Mouse (Mus musculus): Measurements from ENCODE around the gene Olfr279. TPM values are rescaled to one million over a fixed set of nuclear protein-coding genes. Genes with fewer than 3 reads are reported as not detected.
A peak's percentile ranks its signal among the peaks of the same experiment; 100 is the strongest.

Olfr279 gene
- polyA plus RNA-seq, 1 experiment, result 0.48 TPM

DNA sequence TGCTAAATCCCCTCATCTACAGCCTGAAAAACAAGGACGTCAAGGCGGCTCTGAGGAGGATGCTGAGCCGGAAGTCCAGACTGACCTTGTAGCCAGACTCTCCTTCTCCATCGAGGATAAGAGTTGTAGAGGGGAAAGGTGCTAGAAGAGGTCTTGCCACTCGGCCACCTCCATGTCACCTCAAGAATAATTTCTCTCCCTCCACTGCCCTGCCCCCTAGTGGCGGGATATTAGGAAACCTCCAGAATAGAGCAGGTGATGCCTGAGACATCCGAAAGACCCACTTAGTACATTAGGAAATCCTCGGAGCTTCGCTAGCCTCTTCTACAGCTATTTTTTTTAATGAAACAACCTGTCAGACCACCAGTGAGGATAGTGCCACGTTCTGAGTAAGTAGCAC lies 16.8 kb upstream of the Olfr279 start:
- no peaks in the 10 kb centered on the region for H3K27me3 ChIP-seq (ENCODE audit: control insufficient read depth, insufficient read depth, low read length)
- no peak overlapping the region for H3K4me3 ChIP-seq (ENCODE audit: control insufficient read depth, low read depth, low read length)
- peak; percentile 24; the same call in 1 of the 2 replicates for TF ChIP-seq CTCF (IDR thresholded peaks at IDR 0.05; ENCODE audit: control insufficient read depth, insufficient read depth, insufficient replicate concordance, low read depth, low read length)
- TF ChIP-seq POLR2A (IDR thresholded peaks at IDR 0.05; ENCODE audit: control insufficient read depth, low read depth, low read length), result no peak
- H3K4me1 ChIP-seq (ENCODE audit: control insufficient read depth, insufficient read depth, low read length), result no peaks in the 10 kb centered on the region; the same call in 1 of the 2 replicates
- no peak overlapping the region for H3K27ac ChIP-seq (ENCODE audit: control insufficient read depth, insufficient read depth, low read depth, low read length)
- H3K36me3 ChIP-seq (ENCODE audit: control insufficient read depth, insufficient read depth, low read length), result no peaks in the 10 kb centered on the region

DNA sequence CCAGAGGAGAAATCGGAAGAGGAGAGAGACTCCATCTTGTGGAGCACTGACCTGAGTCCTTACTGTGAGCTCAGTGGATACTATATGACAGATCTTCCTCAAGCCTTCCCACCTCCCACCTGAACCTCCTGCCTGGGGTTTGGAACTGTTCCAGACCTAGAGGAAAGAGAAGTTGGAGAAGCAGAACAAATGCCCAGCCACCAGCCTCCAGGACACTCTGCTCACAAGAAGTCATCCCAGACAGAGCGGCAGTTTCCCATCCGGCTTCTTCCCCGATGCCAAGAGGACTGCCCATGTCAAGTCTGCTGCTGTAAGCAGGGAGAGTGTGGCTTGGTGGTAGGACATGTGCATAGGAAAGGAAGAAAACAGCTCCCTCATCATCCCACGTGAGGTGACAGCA lies 15.9 kb upstream of the Olfr279 start:
- Histone ChIP-seq H3K4me3 (ENCODE audit: control insufficient read depth, low read depth, low read length) (no peak overlapping the region), H3K27me3 (ENCODE audit: control insufficient read depth, insufficient read depth, low read length) (no peaks in the 10 kb centered on the region), H3K36me3 (ENCODE audit: control insufficient read depth, insufficient read depth, low read length) (no peaks in the 10 kb centered on the region), H3K4me1 (ENCODE audit: control insufficient read depth, insufficient read depth, low read length) (no peaks in the 10 kb centered on the region; the same call in 1 of the 2 replicates), H3K27ac (ENCODE audit: control insufficient read depth, insufficient read depth, low read depth, low read length) (no peak overlapping the region)
- no peak for TF ChIP-seq CTCF (IDR thresholded peaks at IDR 0.05; ENCODE audit: control insufficient read depth, insufficient read depth, insufficient replicate concordance, low read depth, low read length)
- TF ChIP-seq POLR2A (IDR thresholded peaks at IDR 0.05; ENCODE audit: control insufficient read depth, low read depth, low read length), result no peak

DNA sequence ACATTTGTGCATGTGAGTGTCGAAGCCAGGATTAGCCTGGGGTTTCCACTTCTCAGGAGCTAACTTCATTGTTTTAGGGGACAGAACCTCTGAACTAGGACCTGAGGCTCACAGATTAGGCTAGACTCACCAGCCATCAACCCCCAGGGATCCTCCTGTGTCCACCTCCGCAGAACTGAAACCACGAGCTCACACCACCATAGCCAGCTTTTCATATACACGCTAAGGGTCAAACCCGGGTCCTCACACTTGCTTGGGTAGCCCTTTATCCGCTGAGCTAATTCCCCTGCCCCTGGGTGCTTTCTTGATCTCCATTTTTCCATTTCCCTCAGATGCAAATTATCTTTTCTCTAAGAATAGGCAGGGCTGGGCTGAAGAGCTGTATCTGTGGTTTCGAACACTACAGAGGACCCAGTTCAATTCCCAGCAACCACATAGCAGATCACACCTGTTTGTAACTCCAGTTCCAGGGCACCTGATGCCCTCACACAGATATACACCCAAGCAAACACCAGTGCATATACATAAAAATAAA lies 12.6 kb upstream of the Olfr279 start:
- no peak overlapping the region for H3K4me3 ChIP-seq (ENCODE audit: control insufficient read depth, low read depth, low read length)
- no peaks in the 10 kb centered on the region for H3K36me3 ChIP-seq (ENCODE audit: control insufficient read depth, insufficient read depth, low read length)
- H3K27me3 ChIP-seq (ENCODE audit: control insufficient read depth, insufficient read depth, low read length), result no peaks in the 10 kb centered on the region
- TF ChIP-seq CTCF (IDR thresholded peaks at IDR 0.05; ENCODE audit: control insufficient read depth, insufficient read depth, insufficient replicate concordance, low read depth, low read length) (no peak), POLR2A (IDR thresholded peaks at IDR 0.05; ENCODE audit: control insufficient read depth, low read depth, low read length) (no peak)
- H3K4me1 ChIP-seq (ENCODE audit: control insufficient read depth, insufficient read depth, low read length), result no peaks in the 10 kb centered on the region; the same call in 1 of the 2 replicates
- H3K27ac ChIP-seq (ENCODE audit: control insufficient read depth, insufficient read depth, low read depth, low read length), result no peak overlapping the region

DNA sequence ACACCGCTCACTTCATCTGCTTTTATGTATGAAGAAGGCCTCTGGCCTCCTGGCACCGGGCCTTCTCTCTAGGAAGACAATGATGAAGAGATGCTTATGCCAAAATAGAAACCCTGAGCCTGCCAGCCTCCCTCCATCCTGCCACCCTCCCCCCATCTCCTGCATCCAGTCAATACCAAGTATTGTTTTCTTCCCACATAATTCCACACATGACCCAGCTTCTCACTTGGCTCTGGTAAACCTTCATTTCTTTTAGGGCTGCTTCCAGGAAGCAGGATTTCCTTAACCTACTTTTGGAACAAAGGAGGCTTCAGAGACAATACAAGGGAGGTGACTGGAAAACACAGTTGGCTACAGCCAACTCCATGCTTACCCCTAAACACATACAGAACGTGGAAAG lies 9.5 kb upstream of the Olfr279 start, which contains the start of gene Lalba:
Lalba (minus strand) TSS at position 21 of the 400 bp plus-strand sequence.
- H3K27me3 ChIP-seq (ENCODE audit: control insufficient read depth, insufficient read depth, low read length), result no peaks in the 10 kb centered on the region
- H3K27ac ChIP-seq (ENCODE audit: control insufficient read depth, insufficient read depth, low read depth, low read length), result no peak within 1 kb of the TSS
- no peaks in the 10 kb centered on the region for H3K36me3 ChIP-seq (ENCODE audit: control insufficient read depth, insufficient read depth, low read length)
- no peak within 1 kb of the TSS for H3K4me3 ChIP-seq (ENCODE audit: control insufficient read depth, low read depth, low read length)
- H3K4me1 ChIP-seq (ENCODE audit: control insufficient read depth, insufficient read depth, low read length), result no peaks in the 10 kb centered on the region
- no peak for TF ChIP-seq CTCF (IDR thresholded peaks at IDR 0.05; ENCODE audit: control insufficient read depth, insufficient read depth, insufficient replicate concordance, low read depth, low read length)
- TF ChIP-seq POLR2A (IDR thresholded peaks at IDR 0.05; ENCODE audit: control insufficient read depth, low read depth, low read length), result no peak

DNA sequence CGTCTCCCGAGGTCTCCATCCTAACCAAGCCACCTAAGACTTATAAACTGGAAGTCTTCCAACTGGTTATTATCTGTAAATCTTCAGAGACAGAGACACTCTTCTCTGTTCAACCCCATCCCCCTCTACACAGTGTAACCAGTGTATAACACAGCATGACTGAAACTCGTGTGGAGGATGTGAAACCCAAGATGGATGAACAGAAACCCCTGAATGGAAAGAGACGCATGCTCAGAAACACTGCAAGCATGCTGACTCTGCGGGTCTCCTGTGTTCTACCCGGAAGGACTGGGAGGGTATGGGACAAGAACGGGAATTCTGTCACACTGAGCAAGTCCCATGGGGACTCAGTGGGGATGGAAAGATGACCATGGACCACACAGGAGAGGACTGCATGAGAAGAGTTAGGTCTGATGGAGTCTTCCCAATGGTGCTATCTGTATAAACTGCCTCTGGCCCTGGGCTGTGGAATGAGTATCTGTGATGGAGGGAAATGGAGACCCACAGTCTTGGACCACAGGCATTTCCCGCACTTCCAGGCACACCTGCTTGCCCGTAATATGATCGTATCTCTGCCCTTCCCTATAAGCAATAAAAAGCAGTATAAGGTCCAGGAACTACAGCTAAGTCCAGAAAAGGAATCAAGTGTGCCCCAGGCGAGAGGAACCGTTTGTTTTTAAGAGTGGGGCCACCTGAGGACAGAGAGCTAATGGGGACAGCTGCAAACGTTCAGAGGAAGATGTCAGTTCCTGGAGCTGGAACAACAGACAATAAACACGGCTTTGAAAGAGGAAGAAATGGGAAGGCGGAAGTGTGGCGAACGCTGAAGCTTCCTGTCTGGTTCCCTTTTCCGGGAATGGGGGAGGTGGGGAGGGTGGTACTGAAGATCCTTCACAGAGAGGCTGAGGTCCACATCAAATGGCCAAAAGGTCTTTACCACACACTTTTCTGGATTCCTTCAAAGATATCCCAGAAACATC lies 8.0 kb upstream of the Olfr279 start:
- H3K36me3 ChIP-seq (ENCODE audit: control insufficient read depth, insufficient read depth, low read length), result no peaks in the 10 kb centered on the region
- no peaks in the 10 kb centered on the region for H3K27me3 ChIP-seq (ENCODE audit: control insufficient read depth, insufficient read depth, low read length)
- no peak overlapping the region for H3K27ac ChIP-seq (ENCODE audit: control insufficient read depth, insufficient read depth, low read depth, low read length)
- TF ChIP-seq CTCF (IDR thresholded peaks at IDR 0.05; ENCODE audit: control insufficient read depth, insufficient read depth, insufficient replicate concordance, low read depth, low read length) (no peak), POLR2A (IDR thresholded peaks at IDR 0.05; ENCODE audit: control insufficient read depth, low read depth, low read length) (no peak)
- no peak overlapping the region for H3K4me3 ChIP-seq (ENCODE audit: control insufficient read depth, low read depth, low read length)
- no peaks in the 10 kb centered on the region for H3K4me1 ChIP-seq (ENCODE audit: control insufficient read depth, insufficient read depth, low read length)

DNA sequence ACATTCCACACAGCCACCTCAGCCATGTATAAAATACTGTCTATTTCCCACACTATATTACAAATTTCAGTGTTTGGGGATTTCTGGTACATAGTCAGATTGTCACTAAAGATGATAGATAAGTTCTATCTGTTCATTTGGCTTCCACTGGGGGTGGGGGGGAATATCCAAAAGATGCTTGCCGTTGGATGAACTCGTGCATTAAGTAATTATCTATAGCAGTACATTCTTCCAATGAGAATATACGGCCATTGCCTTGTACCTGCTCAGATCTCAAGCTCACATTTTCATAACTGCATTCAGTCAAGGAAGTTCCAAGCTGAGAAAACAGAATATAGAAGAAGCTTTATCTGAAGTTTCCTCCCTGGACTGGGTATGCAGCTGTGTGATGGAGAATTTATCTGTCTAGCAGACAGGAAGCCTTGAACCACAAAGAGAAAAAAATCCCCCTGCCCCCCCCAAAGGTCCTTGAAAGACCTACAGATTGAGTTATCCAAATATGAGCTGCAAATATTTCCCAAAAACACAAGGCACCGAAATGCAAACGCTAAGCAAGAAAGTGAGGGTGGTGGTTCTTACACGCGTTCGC lies 5.7 kb upstream of the Olfr279 start:
- Histone ChIP-seq H3K4me3 (ENCODE audit: control insufficient read depth, low read depth, low read length) (no peak overlapping the region), H3K27me3 (ENCODE audit: control insufficient read depth, insufficient read depth, low read length) (no peaks in the 10 kb centered on the region), H3K4me1 (ENCODE audit: control insufficient read depth, insufficient read depth, low read length) (no peaks in the 10 kb centered on the region), H3K36me3 (ENCODE audit: control insufficient read depth, insufficient read depth, low read length) (no peaks in the 10 kb centered on the region), H3K27ac (ENCODE audit: control insufficient read depth, insufficient read depth, low read depth, low read length) (no peak overlapping the region)
- TF ChIP-seq POLR2A (IDR thresholded peaks at IDR 0.05; ENCODE audit: control insufficient read depth, low read depth, low read length) (no peak), CTCF (IDR thresholded peaks at IDR 0.05; ENCODE audit: control insufficient read depth, insufficient read depth, insufficient replicate concordance, low read depth, low read length) (no peak)

DNA sequence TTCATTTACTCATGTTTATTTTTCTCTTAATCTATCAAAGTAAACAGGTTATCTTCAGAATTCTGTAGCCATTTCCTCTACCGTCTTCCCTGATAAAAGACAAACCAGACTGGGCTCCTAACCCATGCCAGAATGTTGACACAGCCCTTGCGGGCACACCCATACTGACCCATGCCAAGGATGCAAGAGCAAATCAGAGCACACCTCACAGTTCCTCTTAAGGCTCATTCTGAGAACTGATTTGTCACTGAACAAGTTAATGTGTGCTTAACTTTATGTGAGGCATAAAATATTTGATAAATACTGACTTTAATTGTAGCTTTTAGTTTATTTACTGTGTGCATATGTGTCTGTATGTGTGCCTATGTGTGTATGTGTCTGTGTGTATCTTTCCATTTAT lies 870 bp upstream of the Olfr279 start:
- Histone ChIP-seq H3K27me3 (ENCODE audit: control insufficient read depth, insufficient read depth, low read length) (no peaks in the 10 kb centered on the region), H3K4me1 (ENCODE audit: control insufficient read depth, insufficient read depth, low read length) (no peaks in the 10 kb centered on the region), H3K27ac (ENCODE audit: control insufficient read depth, insufficient read depth, low read depth, low read length) (no peak overlapping the region), H3K36me3 (ENCODE audit: control insufficient read depth, insufficient read depth, low read length) (no peaks in the 10 kb centered on the region), H3K4me3 (ENCODE audit: control insufficient read depth, low read depth, low read length) (no peak overlapping the region)
- TF ChIP-seq CTCF (IDR thresholded peaks at IDR 0.05; ENCODE audit: control insufficient read depth, insufficient read depth, insufficient replicate concordance, low read depth, low read length) (no peak), POLR2A (IDR thresholded peaks at IDR 0.05; ENCODE audit: control insufficient read depth, low read depth, low read length) (no peak)
